Mouse (Mus musculus) retina, postnatal 1 day (tissue): ENCODE results near the gene Olfr1132.
"Not testable (repeated sequence)": the region's sequence is repeated elsewhere in the genome, so short reads cannot be mapped to it uniquely, and the experiment has no call there.

Source experiments
- DNase-seq: peaks from one replicate; pipeline ENCODE4 v3.0.0-alpha.2; 2012

Gene Olfr1132

DNA sequence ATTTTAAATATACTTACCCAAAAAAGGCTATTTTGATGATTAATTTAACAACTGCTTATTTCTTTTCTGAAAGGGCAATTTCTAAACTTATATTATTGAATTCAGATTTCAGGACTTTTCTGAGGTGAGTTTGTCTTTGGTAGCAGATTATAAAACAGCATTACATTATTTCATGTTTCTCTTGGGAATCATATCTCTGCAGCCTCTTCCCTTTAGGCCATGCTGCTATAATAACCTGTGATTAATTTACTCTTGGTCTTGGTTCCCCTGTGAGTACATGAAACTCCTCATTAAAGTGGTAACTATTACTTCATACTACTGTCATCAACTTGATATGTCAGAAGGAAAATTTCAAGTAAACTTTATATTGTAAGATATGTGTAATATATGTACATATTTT lies at the start of gene Olfr1132:
Gene Olfr1132 (minus strand): TSS at position 101 of the 400 bp plus-strand sequence.
- DNase-seq = no peak

DNA sequence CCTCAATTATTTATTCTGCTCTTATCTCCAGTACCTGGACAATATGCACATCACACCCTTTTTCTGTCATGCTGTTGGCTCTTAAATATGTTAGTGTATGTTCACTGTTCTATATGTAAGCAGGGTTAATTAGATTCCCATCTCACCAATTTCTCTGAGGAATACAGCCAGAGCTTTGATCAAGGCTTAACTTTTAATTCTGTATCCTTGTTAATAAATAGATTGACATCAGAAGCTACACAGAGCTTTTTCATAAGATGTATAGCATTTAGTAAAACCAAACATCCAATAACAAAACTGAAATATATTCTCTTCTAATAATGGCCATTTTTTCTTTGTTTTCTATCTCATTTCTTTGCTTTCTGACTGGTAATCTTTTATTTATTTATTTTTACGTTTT lies 36.2 kb upstream of the Olfr1132 start, which contains the start of gene Olfr1135:
Gene Olfr1135 (minus strand): TSS at position 101 of the 400 bp plus-strand sequence.
- DNase-seq = no peak

DNA sequence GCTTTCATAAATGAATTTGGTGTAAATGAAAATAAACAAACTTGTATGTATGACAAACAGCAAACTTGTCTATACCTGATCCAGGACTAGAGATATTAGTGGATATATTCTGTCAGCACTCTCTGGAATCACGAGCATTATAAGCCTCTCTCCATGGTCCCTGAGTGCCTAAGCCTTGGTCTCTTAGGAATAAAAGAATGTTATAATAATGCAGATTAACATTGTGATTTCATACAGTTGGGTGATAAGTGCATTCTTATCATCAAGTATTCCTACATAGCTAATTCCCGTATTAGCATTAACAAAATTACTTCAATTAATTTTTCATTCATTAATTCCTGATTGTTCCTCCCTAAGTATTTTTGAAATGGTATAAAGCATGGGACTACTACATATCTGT lies 21.0 kb upstream of the Olfr1132 start, which contains the start of gene Olfr1134:
Gene Olfr1134 (minus strand): TSS at position 101 of the 400 bp plus-strand sequence.
- DNase-seq = no peak

DNA sequence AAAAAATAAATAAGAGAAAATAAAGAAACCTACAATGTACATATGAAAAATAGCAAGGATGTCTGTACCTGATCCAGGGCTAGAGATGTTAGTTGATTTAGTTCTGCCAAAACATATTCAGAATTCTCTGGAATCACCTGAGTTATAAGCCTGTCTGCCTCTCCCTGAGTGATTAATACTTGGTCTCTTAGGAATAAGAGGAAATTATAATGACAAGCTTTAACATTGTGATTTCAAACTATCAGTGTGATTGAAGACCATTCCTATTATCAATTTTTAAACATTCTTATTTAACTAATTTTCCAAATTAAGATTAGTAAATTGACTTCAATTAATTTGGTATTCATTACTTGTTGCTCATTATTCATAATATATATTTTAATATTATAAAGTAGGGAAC lies 9.9 kb upstream of the Olfr1132 start, which contains the start of gene Olfr1133:
Gene Olfr1133 (minus strand): TSS at position 101 of the 400 bp plus-strand sequence.
- no peak for DNase-seq

DNA sequence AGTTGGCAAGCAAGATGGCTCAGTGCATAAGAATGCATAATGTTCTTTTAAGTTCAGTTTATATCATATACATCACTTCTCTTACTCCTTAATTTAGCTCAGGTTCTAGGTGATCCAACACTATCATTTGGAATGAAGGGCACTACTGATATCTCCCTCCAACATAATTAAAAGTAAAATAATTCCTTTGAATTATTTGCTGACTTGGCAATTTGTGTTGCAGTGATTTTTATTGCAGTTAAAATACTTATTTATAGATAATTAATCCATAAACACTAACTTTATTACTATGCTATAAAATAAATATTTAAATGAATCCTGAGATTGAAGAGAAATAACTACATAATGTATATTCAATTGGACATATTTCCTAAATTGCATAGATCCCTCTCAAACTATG lies 5.1 kb upstream of the Olfr1132 start:
- no peak for DNase-seq

DNA sequence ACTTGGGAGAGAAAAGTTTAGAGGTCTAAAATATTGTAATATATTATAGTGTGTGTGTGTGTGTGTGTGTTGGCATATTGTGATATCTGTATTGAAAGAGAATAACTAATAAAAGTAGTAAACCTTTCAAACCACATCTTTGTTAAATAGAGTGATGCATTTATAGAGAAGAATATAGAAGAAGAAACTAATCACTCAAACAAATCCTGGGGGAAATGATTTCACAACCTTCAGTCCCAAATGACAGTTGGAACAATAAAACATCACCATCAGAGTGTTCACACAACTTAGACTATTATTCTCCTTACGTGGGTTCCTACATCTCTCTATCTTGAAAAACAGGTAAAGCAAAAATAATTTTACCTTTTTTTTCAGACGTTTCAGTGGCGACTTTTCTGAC lies 10.5 kb downstream of the Olfr1132 start, which contains the start of gene Olfr1131:
Gene Olfr1131 (plus strand): TSS at position 301 of the 400 bp plus-strand sequence.
- no peak for DNase-seq

DNA sequence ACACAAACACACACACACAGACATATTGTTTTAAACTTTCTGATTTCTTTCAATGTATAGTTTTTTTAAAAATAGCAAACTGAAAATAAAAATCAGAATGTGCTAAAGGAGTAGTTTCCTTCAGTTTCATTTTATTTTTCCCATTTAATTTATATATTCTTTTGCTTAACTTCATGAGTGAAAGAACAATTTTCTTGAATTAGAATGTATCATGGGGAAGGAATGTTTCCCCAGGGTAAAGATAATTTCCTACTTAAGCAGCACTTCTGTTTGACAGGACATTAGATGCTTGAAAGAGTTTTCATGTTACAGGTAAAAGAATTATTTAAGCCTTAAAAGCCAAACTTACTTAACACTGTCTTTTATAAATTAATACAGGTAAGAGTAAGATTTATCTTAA lies 31.4 kb downstream of the Olfr1132 start, which contains the start of gene Olfr1130:
Gene Olfr1130 (plus strand): TSS at position 301 of the 400 bp plus-strand sequence.
- DNase-seq = not testable (repeated sequence)
